Mouse (Mus musculus) limb, embryonic 11.5 days (tissue): ENCODE results near the gene Cby3. TPM values are rescaled to one million over a fixed set of nuclear protein-coding genes. Genes with fewer than 3 reads are reported as not detected.

Experiments
- ATAC-seq: fragments of 200-750 bp; cut with Nextera tagmentation; 2 replicates; pipeline ENCODE4 v1.8.0; 2017; ENCODE audit warnings: low read depth; ENCODE audit not compliant: insufficient number of reproducible peaks, low FRiP score, low TSS enrichment
- DNase-seq: peaks from one replicate; pipeline ENCODE4 v3.0.0-alpha.2; 2015; ENCODE audit warnings: low spot score
- H3K27ac ChIP-seq: fragments of 300-500 bp; sonication (generic); replicated peaks from 2 replicates; pipeline ENCODE4 v1.5.1; 2014; ENCODE audit warnings: low read depth, mild to moderate bottlenecking, low read length
- H3K27me3 ChIP-seq: fragments of 300-500 bp; sonication (generic); 2 replicates; pipeline ENCODE4 v1.6.1; 2014; ENCODE audit warnings: mild to moderate bottlenecking, low read length, mixed read lengths; ENCODE audit not compliant: control insufficient read depth, insufficient read depth
- H3K36me3 ChIP-seq: fragments of 300-500 bp; sonication (generic); 2 replicates; pipeline ENCODE4 v1.6.1; 2014; ENCODE audit warnings: mild to moderate bottlenecking, low read length, moderate library complexity, mixed read lengths; ENCODE audit not compliant: control insufficient read depth, insufficient read depth
- H3K4me1 ChIP-seq: fragments of 300-500 bp; sonication (generic); 2 replicates; pipeline ENCODE4 v1.6.1; 2014; ENCODE audit warnings: low read length, mixed read lengths; ENCODE audit not compliant: control insufficient read depth, insufficient read depth
- H3K4me2 ChIP-seq: fragments of 300-500 bp; sonication (generic); 2 replicates; pipeline ENCODE4 v1.6.1; 2014; ENCODE audit warnings: low read depth, mild to moderate bottlenecking, moderate library complexity; ENCODE audit not compliant: severe bottlenecking
- H3K4me3 ChIP-seq: fragments of 300-500 bp; sonication (generic); 2 replicates; pipeline ENCODE4 v1.5.1; 2014; ENCODE audit warnings: low read depth, low read length
- H3K9ac ChIP-seq: fragments of 300-500 bp; sonication (generic); 2 replicates; pipeline ENCODE4 v1.6.1; 2014; ENCODE audit warnings: mild to moderate bottlenecking, low read length
- H3K9me3 ChIP-seq: fragments of 300-500 bp; sonication (generic); 2 replicates; pipeline ENCODE4 v1.6.1; 2016; ENCODE audit warnings: low read length; ENCODE audit not compliant: control insufficient read depth
- WGBS: fragments of 180-500 bp; shearing (Covaris S2); extraction: QIAGEN DNeasy Blood & Tissue Kit; methylation state at CpG from one replicate; pipeline ENCODE4 v1.1.7; 2014; 5-methylcytosine and 5-hydroxymethylcytosine counted together
- polyA plus RNA-seq: library from polyadenylated mRNA; unstranded; fragments of >200 nt; fragmentation: Nextera tagmentation; extraction: Ambion mirVana; gene quantifications from 2 replicates; pipeline ENCODE4 v1.2.1, GENCODE M21; 2014

Cby3 gene
- polyA plus RNA-seq, 1 experiment from 2014 or later, result not detected

- Histone ChIP-seq H3K4me3 (peak overlapping the region; percentile 99), H3K36me3 (peaks cover under 1% of the 10 kb centered on the region), H3K9ac (peak overlapping the region; percentile 93), H3K27ac (peak overlapping the region; percentile 98), H3K27me3 (no peaks in the 10 kb centered on the region), H3K4me1 (peaks cover 10% of the 10 kb centered on the region), H3K9me3 (no peaks in the 10 kb centered on the region), H3K4me2 (peak overlapping the region; percentile 79)
- WGBS, result 19% methylated on average over 10 of the region's 10 CpGs
- no peak for ATAC-seq
- no peak for DNase-seq
Observed at GRCm38 (mm10) chr11:50376156-50376790, 22.0 kb downstream of the Cby3 start.

- peak; percentile 99 for DNase-seq
- WGBS, result under 1% methylated on average over 76 of the region's 76 CpGs
- H3K4me1 ChIP-seq, result peaks cover 10% of the 10 kb centered on the region
Observed at GRCm38 (mm10) chr11:50376911-50377891, 22.9 kb downstream of the Cby3 start, which contains the start of gene Hnrnph1. Hnrnph1 (plus strand) TSS chr11:50376990.

GRCm38 (mm10) chr11:50377892-50378684 is 23.8 kb downstream of the Cby3 start:
- Histone ChIP-seq H3K27ac (peak overlapping the region; percentile 99), H3K9ac (peak overlapping the region; percentile 99), H3K4me3 (peak overlapping the region; percentile 99), H3K27me3 (no peaks in the 10 kb centered on the region), H3K36me3 (peaks cover 7% of the 10 kb centered on the region), H3K4me2 (peak overlapping the region; percentile 62), H3K9me3 (no peaks in the 10 kb centered on the region), H3K4me1 (peaks cover 10% of the 10 kb centered on the region)
- WGBS, result 1% methylated on average over 70 of the region's 71 CpGs
- DNase-seq, result peak; percentile 90
- peak; percentile 67 for ATAC-seq

More at GRCm38 (mm10) chr11:50376911-50377891, 22.9 kb downstream of the Cby3 start, which contains the start of gene Hnrnph1:
- no peaks in the 10 kb centered on the region for H3K9me3 ChIP-seq
- H3K27ac ChIP-seq, result peak within 1 kb of the TSS; percentile 99
- peak within 1 kb of the TSS; percentile 99 for H3K4me3 ChIP-seq
- H3K4me2 ChIP-seq, result peak within 1 kb of the TSS; percentile 79
- no peaks in the 10 kb centered on the region for H3K27me3 ChIP-seq
- H3K36me3 ChIP-seq, result peaks cover 2% of the 10 kb centered on the region
- H3K9ac ChIP-seq, result peak within 1 kb of the TSS; percentile 99
- peak; percentile 89 for ATAC-seq

- Histone ChIP-seq H3K4me2 (peak overlapping the region; percentile 62), H3K36me3 (peaks cover 7% of the 10 kb centered on the region), H3K27me3 (no peaks in the 10 kb centered on the region), H3K4me1 (peaks cover 10% of the 10 kb centered on the region), H3K27ac (no peak overlapping the region), H3K4me3 (peak overlapping the region; percentile 99), H3K9ac (peak overlapping the region; percentile 99), H3K9me3 (no peaks in the 10 kb centered on the region)
- DNase-seq, result no peak
- no peak for ATAC-seq
- whole genome bisulfite sequencing, result 75% methylated on average over 12 of the region's 12 CpGs
Observed at GRCm38 (mm10) chr11:50379023-50379752, 24.9 kb downstream of the Cby3 start.

- H3K9me3 ChIP-seq, result no peaks in the 10 kb centered on the region
- peaks cover 7% of the 10 kb centered on the region for H3K4me1 ChIP-seq
- 70% methylated on average over 4 of the region's 4 CpGs for WGBS
- H3K9ac ChIP-seq, result no peak overlapping the region
- H3K4me2 ChIP-seq, result peak overlapping the region; percentile 13; the same call in 1 of the 2 replicates
- ATAC-seq (no peak), DNase-seq (no peak)
- peaks cover 9% of the 10 kb centered on the region for H3K36me3 ChIP-seq
- no peaks in the 10 kb centered on the region for H3K27me3 ChIP-seq
- H3K27ac ChIP-seq, result no peak overlapping the region
- no peak overlapping the region for H3K4me3 ChIP-seq
Observed at GRCm38 (mm10) chr11:50381311-50381710, 27.0 kb downstream of the Cby3 start.

GRCm38 (mm10) chr11:50387167-50387679 is 33.0 kb downstream of the Cby3 start:
- DNase-seq, result no peak

GRCm38 (mm10) chr11:50387697-50388096 is 33.4 kb downstream of the Cby3 start:
- H3K9ac ChIP-seq, result no peak overlapping the region
- H3K27me3 ChIP-seq, result no peaks in the 10 kb centered on the region
- H3K4me3 ChIP-seq, result no peak overlapping the region
- no peak overlapping the region for H3K27ac ChIP-seq
- ATAC-seq (no peak), DNase-seq (no peak)
- no peaks in the 10 kb centered on the region for H3K4me1 ChIP-seq
- H3K9me3 ChIP-seq, result no peaks in the 10 kb centered on the region
- H3K4me2 ChIP-seq, result no peak overlapping the region
- WGBS, result 87% methylated on average over 4 of the region's 4 CpGs
- peaks cover 14% of the 10 kb centered on the region for H3K36me3 ChIP-seq

More at GRCm38 (mm10) chr11:50387167-50387679, 33.0 kb downstream of the Cby3 start:
- 76% methylated on average over 3 of the region's 3 CpGs for WGBS
- H3K4me3 ChIP-seq, result no peak overlapping the region
- H3K9me3 ChIP-seq, result no peaks in the 10 kb centered on the region
- H3K36me3 ChIP-seq, result peaks cover 18% of the 10 kb centered on the region
- no peaks in the 10 kb centered on the region for H3K27me3 ChIP-seq
- ATAC-seq, result no peak
- no peak overlapping the region for H3K27ac ChIP-seq
- no peak overlapping the region for H3K4me2 ChIP-seq
- H3K4me1 ChIP-seq, result no peaks in the 10 kb centered on the region
- no peak overlapping the region for H3K9ac ChIP-seq
